8 mouse cellular contexts compared by ENCODE assay signal in the genomic region with DNA sequence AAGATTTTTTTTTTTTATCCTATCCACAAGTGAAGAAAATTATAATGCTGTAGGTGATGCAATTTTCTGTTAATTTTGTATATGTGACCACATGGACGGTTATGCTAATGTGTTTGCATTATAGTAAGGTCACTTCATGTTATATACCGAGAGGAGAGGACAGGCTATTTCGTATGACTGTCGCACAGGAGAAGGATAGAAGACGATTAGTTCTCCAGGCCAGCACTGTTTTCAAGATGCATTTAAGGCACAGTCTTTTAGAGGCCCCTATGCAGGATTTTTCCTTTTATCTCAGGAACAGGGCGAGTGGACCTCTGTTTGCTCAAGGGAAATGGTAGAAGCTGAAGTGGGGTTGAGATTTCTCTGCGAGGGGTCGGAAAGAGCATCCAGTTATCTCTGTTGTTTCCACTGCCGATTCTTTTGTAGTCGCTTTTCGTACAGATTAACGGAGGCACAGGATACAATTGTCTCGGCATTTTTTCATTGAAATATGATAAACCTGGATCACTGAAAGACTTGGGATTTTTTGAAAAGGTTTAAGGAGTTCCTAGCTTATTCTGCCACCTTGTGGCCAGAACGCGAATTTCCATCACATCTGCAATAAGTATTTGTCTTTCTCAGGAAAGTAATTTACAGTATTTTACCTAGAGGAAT.
DNase-seq lines count a peak whose midpoint lies in the region; ATAC-seq lines count a peak whose summit lies in the region.

No protein-coding gene starts in this region.

- no peak overlapping the region for H3K9ac ChIP-seq in forebrain, embryonic 11.5 days (ENCODE audit: low read length)
- H3K9ac ChIP-seq in hindbrain, embryonic 16.5 days (ENCODE audit: low read depth, low read length): peak overlapping the region; percentile 62
- H3K9ac ChIP-seq in stomach, embryonic 14.5 days (replicated peaks; ENCODE audit: low read depth, low read length): no peak overlapping the region

- H3K27ac ChIP-seq in forebrain, embryonic 11.5 days (ENCODE audit: low read depth, low read length): no peak overlapping the region
- peak overlapping the region; percentile 44; the same call in 1 of the 2 replicates for H3K27ac ChIP-seq in hindbrain, embryonic 16.5 days (ENCODE audit: low read depth, low read length)
- no peak overlapping the region for H3K27ac ChIP-seq in stomach, embryonic 14.5 days (ENCODE audit: low read length)

- no peak overlapping the region for H3K4me3 ChIP-seq in forebrain, embryonic 11.5 days (ENCODE audit: low read depth, low read length)
- H3K4me3 ChIP-seq in hindbrain, embryonic 16.5 days (ENCODE audit: low read length): peak overlapping the region; percentile 30
- H3K4me3 ChIP-seq in stomach, embryonic 14.5 days (ENCODE audit: low read depth, low read length): peak overlapping the region; percentile 10; the same call in 1 of the 2 replicates

- H3K4me2 ChIP-seq in forebrain, embryonic 11.5 days (ENCODE audit: low read depth, low read length, severe bottlenecking): peak overlapping the region; percentile 0; the same call in 1 of the 2 replicates
- peak overlapping the region; percentile 57 for H3K4me2 ChIP-seq in hindbrain, embryonic 16.5 days (ENCODE audit: low read length)
- H3K4me2 ChIP-seq in stomach, embryonic 14.5 days (replicated peaks; ENCODE audit: low read depth, low read length): peak overlapping the region; percentile 31; the same call in 1 of the 2 replicates

- no peaks in the 10 kb centered on the region for H3K36me3 ChIP-seq in forebrain, embryonic 11.5 days (ENCODE audit: control insufficient read depth, insufficient read depth, low read length)
- H3K36me3 ChIP-seq in hindbrain, embryonic 16.5 days (ENCODE audit: control insufficient read depth, insufficient read depth, low read length): no peaks in the 10 kb centered on the region
- H3K36me3 ChIP-seq in stomach, embryonic 14.5 days (ENCODE audit: control insufficient read depth, insufficient read depth, low read length): no peaks in the 10 kb centered on the region

- 47% methylated on average over 15 of the region's 15 CpGs for WGBS in forebrain, embryonic 11.5 days
- 37% methylated on average over 15 of the region's 15 CpGs for WGBS in hindbrain, embryonic 16.5 days
- WGBS in stomach, embryonic 14.5 days: 38% methylated on average over 15 of the region's 15 CpGs

- no peaks in the 10 kb centered on the region for H3K4me1 ChIP-seq in forebrain, embryonic 11.5 days (replicated peaks; ENCODE audit: control insufficient read depth, insufficient read depth, low read length)
- no peaks in the 10 kb centered on the region for H3K4me1 ChIP-seq in hindbrain, embryonic 16.5 days (ENCODE audit: control insufficient read depth, insufficient read depth, low read depth, low read length)
- no peaks in the 10 kb centered on the region for H3K4me1 ChIP-seq in stomach, embryonic 14.5 days (ENCODE audit: control insufficient read depth, insufficient read depth, low read length)

- no peak for ATAC-seq in forebrain, embryonic 11.5 days (replicated peaks; ENCODE audit: low FRiP score)
- no peak; the same call in 1 of the 2 replicates for ATAC-seq in hindbrain, embryonic 16.5 days
- ATAC-seq in stomach, embryonic 14.5 days (ENCODE audit: insufficient number of reproducible peaks, insufficient read depth, low FRiP score, low read depth): 0 out of 2 replicates have a peak, but pooled peaks have one; percentile 46

- peak; percentile 9 for DNase-seq in MN1 (ENCODE audit: low spot score)
- DNase-seq in adrenal gland, postnatal 14 days: peak; percentile 53
- DNase-seq in forebrain, embryonic 11.5 days (ENCODE audit: low spot score): peak; percentile 69
- DNase-seq in left cerebral cortex, adult 18-20 months (ENCODE audit: low spot score in 2 of 2): peak; percentile 70 to 77
- peak; percentile 72 for DNase-seq in mesoderm, embryonic 11.5 days (ENCODE audit: low read depth, low spot score)
- no peak for DNase-seq in spleen, adult 12 weeks (ENCODE audit: low spot score)

- H3K9me3 ChIP-seq in forebrain, embryonic 11.5 days (ENCODE audit: control insufficient read depth, low read length): no peaks in the 10 kb centered on the region
- H3K9me3 ChIP-seq in hindbrain, embryonic 16.5 days (ENCODE audit: control insufficient read depth, low read length): no peaks in the 10 kb centered on the region
- no peaks in the 10 kb centered on the region for H3K9me3 ChIP-seq in stomach, embryonic 14.5 days (ENCODE audit: control insufficient read depth, low read depth, low read length)

- H3K27me3 ChIP-seq in forebrain, embryonic 11.5 days (ENCODE audit: control insufficient read depth, insufficient read depth, low read length): no peaks in the 10 kb centered on the region
- no peaks in the 10 kb centered on the region for H3K27me3 ChIP-seq in hindbrain, embryonic 16.5 days (replicated peaks; ENCODE audit: control insufficient read depth, insufficient read depth, low read length)
- no peaks in the 10 kb centered on the region for H3K27me3 ChIP-seq in stomach, embryonic 14.5 days (ENCODE audit: control insufficient read depth, insufficient read depth, low read length)

Comparison
In these comparisons a context has a peak if more than half of its experiments do, and no peak if none do; other contexts are left out.
1. H3K4me2 ChIP-seq: peak in every context shown above with its lines; median percentile 57 in hindbrain, embryonic 16.5 days; 31 in stomach, embryonic 14.5 days; 0 in forebrain, embryonic 11.5 days.